Mouse (Mus musculus): ENCODE data around the gene Fndc4. TPM values are rescaled to one million over a fixed set of nuclear protein-coding genes. Genes with fewer than 3 reads are reported as not detected.
A peak's percentile ranks its signal among the peaks of the same experiment; 100 is the strongest.

Gene Fndc4
- total and polyA plus RNA-seq, 2 experiments from 2014 or later = 122 to 187 TPM

DNA sequence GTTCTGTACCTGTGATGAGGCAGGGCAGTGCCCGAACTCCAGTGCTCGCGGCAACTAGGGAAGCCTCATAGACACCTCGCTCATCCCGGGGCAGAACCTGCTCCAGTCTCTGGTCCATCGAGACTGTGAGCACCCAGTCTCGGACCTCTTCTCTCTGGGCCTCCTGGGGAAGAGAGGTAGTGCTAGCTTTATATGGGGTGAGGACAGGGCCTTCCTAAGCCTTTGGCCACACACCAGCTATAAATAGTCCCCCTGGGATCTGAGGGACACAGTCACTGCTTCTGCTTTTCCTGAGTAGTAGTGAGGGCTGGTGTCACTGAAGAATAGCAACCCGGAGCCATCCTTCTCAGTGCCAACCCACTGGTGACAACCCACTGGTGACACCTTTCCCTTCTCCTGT lies 42.1 kb downstream of the Fndc4 start:
- 94% methylated on average over 8 of the region's 8 CpGs for WGBS
- no peak for TF ChIP-seq CTCF (IDR thresholded peaks at IDR 0.05; ENCODE audit: low read depth)
- DNase-seq (ENCODE audit: low spot score) (no peak), ATAC-seq (no peak)
- Histone ChIP-seq H3K9ac (replicated peaks; ENCODE audit: low read length) (no peak overlapping the region), H3K9me3 (ENCODE audit: low read length) (no peaks in the 10 kb centered on the region), H3K27me3 (ENCODE audit: insufficient read depth, low read length) (no peaks in the 10 kb centered on the region), H3K4me1 (ENCODE audit: insufficient read depth, low read length) (no peaks in the 10 kb centered on the region), H3K4me2 (ENCODE audit: low read depth, low read length) (no peak overlapping the region), H3K36me3 (ENCODE audit: insufficient read depth, low read length) (peaks cover 58% of the 10 kb centered on the region), H3K27ac (no peak overlapping the region), H3K4me3 (ENCODE audit: low read length) (no peak overlapping the region)

DNA sequence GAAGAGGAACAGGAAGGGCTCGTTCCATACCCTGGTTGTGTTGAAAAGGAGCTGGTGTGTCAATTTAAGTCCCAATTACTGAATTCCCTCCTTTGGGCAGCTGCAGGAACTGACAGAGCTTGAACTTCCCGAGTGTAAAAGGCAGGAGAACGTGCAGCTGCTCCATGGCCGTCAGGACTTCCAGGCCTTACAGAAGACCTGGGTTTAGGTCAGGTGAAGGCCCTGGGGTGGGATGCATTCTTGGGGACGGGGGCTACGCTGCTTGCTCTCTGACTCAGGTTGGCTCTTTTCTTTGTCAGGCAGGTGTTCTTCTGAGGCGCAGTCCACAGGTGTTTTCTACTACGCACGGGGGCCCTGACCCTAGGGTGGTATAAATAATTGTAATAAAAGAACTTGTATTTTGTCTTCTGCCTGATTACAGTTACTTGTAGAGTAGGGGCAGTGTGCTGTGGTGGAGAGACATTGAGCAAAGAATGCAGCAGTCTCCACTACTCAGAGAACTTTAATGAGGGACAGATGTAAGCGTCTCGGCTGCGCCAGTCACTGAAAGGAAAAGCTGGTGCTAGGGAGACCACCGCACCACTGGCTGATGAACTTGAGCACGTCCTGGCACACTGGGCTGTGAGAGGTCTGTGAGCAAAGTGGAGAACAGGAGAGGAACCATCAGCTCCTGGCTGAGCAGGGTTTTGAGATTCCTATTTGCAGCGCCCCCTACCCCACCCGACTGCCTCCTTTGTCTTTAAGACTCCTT lies 42.9 kb downstream of the Fndc4 start:
- Histone ChIP-seq H3K4me2 (ENCODE audit: low read depth, low read length) (no peak overlapping the region), H3K27ac (no peak overlapping the region), H3K4me3 (ENCODE audit: low read length) (no peak overlapping the region), H3K36me3 (ENCODE audit: insufficient read depth, low read length) (peaks cover 66% of the 10 kb centered on the region), H3K9me3 (ENCODE audit: low read length) (no peaks in the 10 kb centered on the region), H3K4me1 (ENCODE audit: insufficient read depth, low read length) (no peaks in the 10 kb centered on the region), H3K27me3 (ENCODE audit: insufficient read depth, low read length) (no peaks in the 10 kb centered on the region), H3K9ac (replicated peaks; ENCODE audit: low read length) (no peak overlapping the region)
- DNase-seq (ENCODE audit: low spot score) (no peak), ATAC-seq (no peak)
- TF ChIP-seq CTCF (IDR thresholded peaks at IDR 0.05; ENCODE audit: low read depth) = no peak
- WGBS = 87% methylated on average over 16 of the region's 16 CpGs

DNA sequence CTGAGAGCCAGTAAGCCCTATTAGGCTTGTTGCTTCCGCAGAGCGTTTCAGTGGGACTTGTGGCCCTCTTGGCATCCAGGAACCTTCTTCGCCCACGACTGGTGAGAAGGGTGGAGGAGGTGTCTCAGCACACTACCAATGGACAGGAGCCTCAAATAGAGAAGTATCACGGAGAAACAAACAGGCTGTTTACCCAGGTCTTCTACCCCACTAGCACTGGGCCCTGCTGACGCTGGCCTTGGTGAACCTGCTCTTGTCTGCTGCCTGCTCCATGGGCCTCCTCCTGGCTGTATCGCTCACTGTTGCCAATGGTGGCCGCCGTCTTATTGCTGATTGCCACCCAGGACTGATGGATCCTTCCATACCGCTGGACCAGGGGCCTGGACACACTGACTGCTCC lies 43.7 kb downstream of the Fndc4 start:
- Histone ChIP-seq H3K4me2 (ENCODE audit: low read depth, low read length) (no peak overlapping the region), H3K4me1 (ENCODE audit: insufficient read depth, low read length) (no peaks in the 10 kb centered on the region), H3K36me3 (ENCODE audit: insufficient read depth, low read length) (peaks cover 66% of the 10 kb centered on the region), H3K27ac (no peak overlapping the region), H3K9ac (replicated peaks; ENCODE audit: low read length) (no peak overlapping the region), H3K9me3 (ENCODE audit: low read length) (no peaks in the 10 kb centered on the region), H3K27me3 (ENCODE audit: insufficient read depth, low read length) (no peaks in the 10 kb centered on the region), H3K4me3 (ENCODE audit: low read length) (no peak overlapping the region)
- TF ChIP-seq CTCF (IDR thresholded peaks at IDR 0.05; ENCODE audit: low read depth) = no peak
- 61% methylated on average over 10 of the region's 10 CpGs for WGBS
- no peak for DNase-seq (ENCODE audit: low spot score)
- peak; percentile 1; the same call in 1 of the 2 replicates for ATAC-seq

GRCm38 (mm10) chr5:31251541-31252101 lies 44.3 kb downstream of the Fndc4 start, which contains the start of gene Krtcap3:
Krtcap3 (plus strand) TSS chr5:31251691.
- Histone ChIP-seq H3K9ac (replicated peaks; ENCODE audit: low read length) (no peak within 1 kb of the TSS), H3K36me3 (ENCODE audit: insufficient read depth, low read length) (peaks cover 67% of the 10 kb centered on the region), H3K27me3 (ENCODE audit: insufficient read depth, low read length) (no peaks in the 10 kb centered on the region), H3K27ac (no peak within 1 kb of the TSS), H3K4me2 (ENCODE audit: low read depth, low read length) (no peak within 1 kb of the TSS), H3K4me1 (ENCODE audit: insufficient read depth, low read length) (no peaks in the 10 kb centered on the region), H3K9me3 (ENCODE audit: low read length) (no peaks in the 10 kb centered on the region), H3K4me3 (ENCODE audit: low read length) (no peak within 1 kb of the TSS)
- ATAC-seq (peak; percentile 64), DNase-seq (ENCODE audit: low spot score) (peak; percentile 45)
- TF ChIP-seq CTCF (IDR thresholded peaks at IDR 0.05; ENCODE audit: low read depth) = 0 out of 2 replicates have a peak, but pooled peaks have one; percentile 2
- WGBS = 21% methylated on average over 44 of the region's 47 CpGs

- no peaks in the 10 kb centered on the region for H3K4me1 ChIP-seq (ENCODE audit: insufficient read depth, low read length)
- no peak for TF ChIP-seq CTCF (IDR thresholded peaks at IDR 0.05; ENCODE audit: low read depth)
- no peak overlapping the region for H3K4me3 ChIP-seq (ENCODE audit: low read length)
- H3K36me3 ChIP-seq (ENCODE audit: insufficient read depth, low read length) = peaks cover 73% of the 10 kb centered on the region
- H3K4me2 ChIP-seq (ENCODE audit: low read depth, low read length) = no peak overlapping the region
- DNase-seq (ENCODE audit: low spot score) (no peak), ATAC-seq (peak; percentile 45; the same call in 1 of the 2 replicates)
- H3K27ac ChIP-seq = no peak overlapping the region
- 56% methylated on average over 4 of the region's 4 CpGs for WGBS
- no peak overlapping the region for H3K9ac ChIP-seq (replicated peaks; ENCODE audit: low read length)
- no peaks in the 10 kb centered on the region for H3K9me3 ChIP-seq (ENCODE audit: low read length)
- no peaks in the 10 kb centered on the region for H3K27me3 ChIP-seq (ENCODE audit: insufficient read depth, low read length)
Measured at GRCm38 (mm10) chr5:31250716-31251115, 45.2 kb downstream of the Fndc4 start.

Other genes starting within 250 kb of the Fndc4 start
- gene Atraid, start 247.8 kb downstream of the Fndc4 start, total RNA-seq (2014; rRNA removed) = 152 and 155 TPM in 2 replicates
- gene Atraid, start 247.8 kb downstream of the Fndc4 start, polyA plus RNA-seq (2015; fragmentation: Nextera tagmentation; extraction: Ambion mirVana) = 240 and 242 TPM in 2 replicates
- gene Slc5a6, start 247.2 kb downstream of the Fndc4 start, total RNA-seq (2014; rRNA removed) = 40.9 and 46.7 TPM in 2 replicates
- 27.9 and 33.7 TPM in 2 replicates for gene Slc5a6, start 247.2 kb downstream of the Fndc4 start, polyA plus RNA-seq (2015; fragmentation: Nextera tagmentation; extraction: Ambion mirVana)
- gene Cad, start 241.3 kb downstream of the Fndc4 start, total RNA-seq (2014; rRNA removed) = 56.2 and 58.8 TPM in 2 replicates
- gene Cad, start 241.3 kb downstream of the Fndc4 start, polyA plus RNA-seq (2015; fragmentation: Nextera tagmentation; extraction: Ambion mirVana) = 8.1 and 9.1 TPM in 2 replicates
- gene Dnajc5g, start 189.8 kb downstream of the Fndc4 start, total RNA-seq (2014; rRNA removed) = not detected in 2 replicates
- gene Dnajc5g, start 189.8 kb downstream of the Fndc4 start, polyA plus RNA-seq (2015; fragmentation: Nextera tagmentation; extraction: Ambion mirVana) = not detected in 2 replicates
- 40.2 and 47.5 TPM in 2 replicates for gene Slc30a3, start 187.8 kb downstream of the Fndc4 start, total RNA-seq (2014; rRNA removed)
- 33.5 and 37.2 TPM in 2 replicates for gene Slc30a3, start 187.8 kb downstream of the Fndc4 start, polyA plus RNA-seq (2015; fragmentation: Nextera tagmentation; extraction: Ambion mirVana)
- gene Trim54, start 179.4 kb downstream of the Fndc4 start, total RNA-seq (2014; rRNA removed) = 0.22 and 0.52 TPM in 2 replicates
- not detected in 2 replicates for gene Trim54, start 179.4 kb downstream of the Fndc4 start, polyA plus RNA-seq (2015; fragmentation: Nextera tagmentation; extraction: Ambion mirVana)
- gene Ucn, start 157.3 kb downstream of the Fndc4 start, total RNA-seq (2014; rRNA removed) = not detected in 2 replicates
- 0.44 and 0.54 TPM in 2 replicates for gene Ucn, start 157.3 kb downstream of the Fndc4 start, polyA plus RNA-seq (2015; fragmentation: Nextera tagmentation; extraction: Ambion mirVana)
- 66.1 and 75.0 TPM in 2 replicates for gene Mpv17, start 141.8 kb downstream of the Fndc4 start, total RNA-seq (2014; rRNA removed)
- gene Mpv17, start 141.8 kb downstream of the Fndc4 start, polyA plus RNA-seq (2015; fragmentation: Nextera tagmentation; extraction: Ambion mirVana) = 49.1 and 52.1 TPM in 2 replicates
- 1.8 and 9.8 TPM in 2 replicates for gene Gm29609, start 116.2 kb downstream of the Fndc4 start, total RNA-seq (2014; rRNA removed)
- gene Gm29609, start 116.2 kb downstream of the Fndc4 start, polyA plus RNA-seq (2015; fragmentation: Nextera tagmentation; extraction: Ambion mirVana) = 1.9 and 2.9 TPM in 2 replicates
- gene Gtf3c2, start 115.9 kb downstream of the Fndc4 start, total RNA-seq (2014; rRNA removed) = 40.8 and 65.6 TPM in 2 replicates
- gene Gtf3c2, start 115.9 kb downstream of the Fndc4 start, polyA plus RNA-seq (2015; fragmentation: Nextera tagmentation; extraction: Ambion mirVana) = 45.1 and 46.1 TPM in 2 replicates
- gene Snx17, start 102.9 kb downstream of the Fndc4 start, total RNA-seq (2014; rRNA removed) = 102 and 116 TPM in 2 replicates
- gene Snx17, start 102.9 kb downstream of the Fndc4 start, polyA plus RNA-seq (2015; fragmentation: Nextera tagmentation; extraction: Ambion mirVana) = 112 and 114 TPM in 2 replicates
- 28.3 and 31.7 TPM in 2 replicates for gene Eif2b4, start 102.7 kb downstream of the Fndc4 start, total RNA-seq (2014; rRNA removed)
- gene Eif2b4, start 102.7 kb downstream of the Fndc4 start, polyA plus RNA-seq (2015; fragmentation: Nextera tagmentation; extraction: Ambion mirVana) = 78.1 and 83.9 TPM in 2 replicates
- gene Zfp513, start 93.8 kb downstream of the Fndc4 start, total RNA-seq (2014; rRNA removed) = 8.9 and 9.6 TPM in 2 replicates
- 11.4 and 12.6 TPM in 2 replicates for gene Zfp513, start 93.8 kb downstream of the Fndc4 start, polyA plus RNA-seq (2015; fragmentation: Nextera tagmentation; extraction: Ambion mirVana)
- gene Ppm1g, start 75.4 kb downstream of the Fndc4 start, total RNA-seq (2014; rRNA removed) = 67.4 and 90.4 TPM in 2 replicates
- gene Ppm1g, start 75.4 kb downstream of the Fndc4 start, polyA plus RNA-seq (2015; fragmentation: Nextera tagmentation; extraction: Ambion mirVana) = 155 and 157 TPM in 2 replicates
- 100 and 124 TPM in 2 replicates for gene Nrbp1, start 55.2 kb downstream of the Fndc4 start, total RNA-seq (2014; rRNA removed)
- 134 and 139 TPM in 2 replicates for gene Nrbp1, start 55.2 kb downstream of the Fndc4 start, polyA plus RNA-seq (2015; fragmentation: Nextera tagmentation; extraction: Ambion mirVana)
- gene Gm9970, start 54.8 kb downstream of the Fndc4 start, total RNA-seq (2014; rRNA removed) = 7.0 TPM in 1 of 2 replicates, not detected in the other
- 0.29 and 0.84 TPM in 2 replicates for gene Gm9970, start 54.8 kb downstream of the Fndc4 start, polyA plus RNA-seq (2015; fragmentation: Nextera tagmentation; extraction: Ambion mirVana)
- 2.4 and 3.2 TPM in 2 replicates for gene Krtcap3, start 44.4 kb downstream of the Fndc4 start, total RNA-seq (2014; rRNA removed)
- gene Krtcap3, start 44.4 kb downstream of the Fndc4 start, polyA plus RNA-seq (2015; fragmentation: Nextera tagmentation; extraction: Ambion mirVana) = 2.5 and 2.9 TPM in 2 replicates
- 38.2 and 41.8 TPM in 2 replicates for gene Ift172, start 5.0 kb downstream of the Fndc4 start, total RNA-seq (2014; rRNA removed)
- 16.7 and 18.2 TPM in 2 replicates for gene Ift172, start 5.0 kb downstream of the Fndc4 start, polyA plus RNA-seq (2015; fragmentation: Nextera tagmentation; extraction: Ambion mirVana)
- 0.89 TPM in 1 of 2 replicates, not detected in the other for gene Gckr, start 1.4 kb upstream of the Fndc4 start, total RNA-seq (2014; rRNA removed)
- gene Gckr, start 1.4 kb upstream of the Fndc4 start, polyA plus RNA-seq (2015; fragmentation: Nextera tagmentation; extraction: Ambion mirVana) = 0.56 and 0.93 TPM in 2 replicates
- 55.0 and 61.8 TPM in 2 replicates for gene Zfp512, start 156.4 kb upstream of the Fndc4 start, total RNA-seq (2014; rRNA removed)
- 70.9 and 73.9 TPM in 2 replicates for gene Zfp512, start 156.4 kb upstream of the Fndc4 start, polyA plus RNA-seq (2015; fragmentation: Nextera tagmentation; extraction: Ambion mirVana)
- 0.21 and 0.40 TPM in 2 replicates for gene 4930548H24Rik, start 189.7 kb upstream of the Fndc4 start, total RNA-seq (2014; rRNA removed)
- gene 4930548H24Rik, start 189.7 kb upstream of the Fndc4 start, polyA plus RNA-seq (2015; fragmentation: Nextera tagmentation; extraction: Ambion mirVana) = 0.18 TPM in 1 of 2 replicates, not detected in the other
- gene Gpn1, start 198.7 kb upstream of the Fndc4 start, total RNA-seq (2014; rRNA removed) = 30.9 and 42.4 TPM in 2 replicates
- gene Gpn1, start 198.7 kb upstream of the Fndc4 start, polyA plus RNA-seq (2015; fragmentation: Nextera tagmentation; extraction: Ambion mirVana) = 69.2 and 70.2 TPM in 2 replicates
- gene Slc4a1ap, start 230.9 kb upstream of the Fndc4 start, total RNA-seq (2014; rRNA removed) = 38.0 and 43.4 TPM in 2 replicates
- 32.0 and 32.5 TPM in 2 replicates for gene Slc4a1ap, start 230.9 kb upstream of the Fndc4 start, polyA plus RNA-seq (2015; fragmentation: Nextera tagmentation; extraction: Ambion mirVana)
- 24.1 and 25.6 TPM in 2 replicates for gene Supt7l, start 231.7 kb upstream of the Fndc4 start, total RNA-seq (2014; rRNA removed)
- 20.5 and 21.9 TPM in 2 replicates for gene Supt7l, start 231.7 kb upstream of the Fndc4 start, polyA plus RNA-seq (2015; fragmentation: Nextera tagmentation; extraction: Ambion mirVana)